Mouse (Mus musculus): Measurements from ENCODE around the gene Cbln1. TPM values are rescaled to one million over a fixed set of nuclear protein-coding genes. Genes with fewer than 3 reads are reported as not detected.

Cbln1 gene
- 0.14 TPM in 1 of 2 replicates, not detected in the other for polyA plus RNA-seq (2015; fragmentation: Nextera tagmentation; extraction: Ambion mirVana)

GRCm38 (mm10) chr8:87472271-87473236, at the start of gene Cbln1:
Gene Cbln1 (minus strand): TSS chr8:87472609.
- ATAC-seq (ENCODE audit: borderline replicate concordance, extremely low read depth, low FRiP score, low TSS enrichment), result peak; percentile 96
- peak within 1 kb of the TSS; percentile 96 for H3K4me2 ChIP-seq
- H3K36me3 ChIP-seq, result no peaks in the 10 kb centered on the region
- H3K4me3 ChIP-seq, result peak within 1 kb of the TSS; percentile 50
- H3K27me3 ChIP-seq, result peaks cover 94% of the 10 kb centered on the region
- WGBS, result under 1% methylated on average over 101 of the region's 122 CpGs
- H3K27ac ChIP-seq, result no peak within 1 kb of the TSS
- no peaks in the 10 kb centered on the region for H3K9me3 ChIP-seq
- H3K9ac ChIP-seq, result 0 out of 2 replicates have a peak within 1 kb of the TSS, but pooled peaks have one; percentile 3
- H3K4me1 ChIP-seq, result peaks cover 39% of the 10 kb centered on the region

- H3K9ac ChIP-seq, result no peak overlapping the region
- H3K36me3 ChIP-seq, result no peaks in the 10 kb centered on the region
- no peaks in the 10 kb centered on the region for H3K27me3 ChIP-seq
- WGBS, result 94% methylated on average over 3 of the region's 3 CpGs
- no peak overlapping the region for H3K27ac ChIP-seq
- no peak overlapping the region for H3K4me3 ChIP-seq
- no peak overlapping the region for H3K4me2 ChIP-seq
- no peaks in the 10 kb centered on the region for H3K9me3 ChIP-seq
- no peaks in the 10 kb centered on the region for H3K4me1 ChIP-seq
- no peak for ATAC-seq (ENCODE audit: borderline replicate concordance, extremely low read depth, low FRiP score, low TSS enrichment)
Observed at GRCm38 (mm10) chr8:87517132-87517531, 44.7 kb upstream of the Cbln1 start.

GRCm38 (mm10) chr8:87513796-87514195, 41.4 kb upstream of the Cbln1 start:
- Histone ChIP-seq H3K4me3 (no peak overlapping the region), H3K9me3 (no peaks in the 10 kb centered on the region), H3K36me3 (no peaks in the 10 kb centered on the region), H3K27ac (no peak overlapping the region), H3K4me1 (no peaks in the 10 kb centered on the region), H3K4me2 (no peak overlapping the region), H3K27me3 (no peaks in the 10 kb centered on the region), H3K9ac (no peak overlapping the region)
- ATAC-seq (ENCODE audit: borderline replicate concordance, extremely low read depth, low FRiP score, low TSS enrichment), result no peak
- WGBS, result 84% methylated on average over 5 of the region's 5 CpGs

- no peak for ATAC-seq (ENCODE audit: borderline replicate concordance, extremely low read depth, low FRiP score, low TSS enrichment)
- Histone ChIP-seq H3K36me3 (no peaks in the 10 kb centered on the region), H3K27me3 (no peaks in the 10 kb centered on the region), H3K9ac (no peak overlapping the region), H3K4me1 (no peaks in the 10 kb centered on the region), H3K27ac (no peak overlapping the region), H3K4me2 (no peak overlapping the region), H3K9me3 (no peaks in the 10 kb centered on the region), H3K4me3 (no peak overlapping the region)
- 73% methylated on average over 3 of the region's 3 CpGs for WGBS
Observed at GRCm38 (mm10) chr8:87513350-87513749, 40.9 kb upstream of the Cbln1 start.

- Histone ChIP-seq H3K27ac (no peak overlapping the region), H3K4me1 (no peaks in the 10 kb centered on the region), H3K36me3 (no peaks in the 10 kb centered on the region), H3K4me3 (no peak overlapping the region), H3K4me2 (no peak overlapping the region), H3K9ac (no peak overlapping the region), H3K27me3 (no peaks in the 10 kb centered on the region), H3K9me3 (no peaks in the 10 kb centered on the region)
- no peak for ATAC-seq (ENCODE audit: borderline replicate concordance, extremely low read depth, low FRiP score, low TSS enrichment)
- 80% methylated on average over 6 of the region's 6 CpGs for WGBS
Observed at GRCm38 (mm10) chr8:87512636-87513035, 40.2 kb upstream of the Cbln1 start.

GRCm38 (mm10) chr8:87507046-87507445, 34.6 kb upstream of the Cbln1 start:
- WGBS, result 32% methylated on average over 9 of the region's 9 CpGs
- Histone ChIP-seq H3K27ac (no peak overlapping the region), H3K4me3 (no peak overlapping the region), H3K4me2 (no peak overlapping the region), H3K9me3 (no peaks in the 10 kb centered on the region), H3K36me3 (no peaks in the 10 kb centered on the region), H3K9ac (no peak overlapping the region), H3K4me1 (no peaks in the 10 kb centered on the region), H3K27me3 (no peaks in the 10 kb centered on the region)
- ATAC-seq (ENCODE audit: borderline replicate concordance, extremely low read depth, low FRiP score, low TSS enrichment), result no peak

- Histone ChIP-seq H3K36me3 (no peaks in the 10 kb centered on the region), H3K9ac (no peak overlapping the region), H3K27ac (no peak overlapping the region), H3K4me1 (no peaks in the 10 kb centered on the region), H3K4me2 (no peak overlapping the region), H3K9me3 (no peaks in the 10 kb centered on the region), H3K4me3 (no peak overlapping the region), H3K27me3 (no peaks in the 10 kb centered on the region)
- 63% methylated on average over 5 of the region's 5 CpGs for WGBS
- ATAC-seq (ENCODE audit: borderline replicate concordance, extremely low read depth, low FRiP score, low TSS enrichment), result no peak
Observed at GRCm38 (mm10) chr8:87504441-87504840, 32.0 kb upstream of the Cbln1 start.

GRCm38 (mm10) chr8:87502684-87503083, 30.3 kb upstream of the Cbln1 start:
- Histone ChIP-seq H3K9ac (no peak overlapping the region), H3K27me3 (no peaks in the 10 kb centered on the region), H3K4me3 (no peak overlapping the region), H3K36me3 (no peaks in the 10 kb centered on the region), H3K4me2 (no peak overlapping the region), H3K27ac (no peak overlapping the region), H3K9me3 (no peaks in the 10 kb centered on the region), H3K4me1 (no peaks in the 10 kb centered on the region)
- ATAC-seq (ENCODE audit: borderline replicate concordance, extremely low read depth, low FRiP score, low TSS enrichment), result no peak
- 63% methylated on average over 6 of the region's 6 CpGs for WGBS

- no peak overlapping the region for H3K4me2 ChIP-seq
Observed at GRCm38 (mm10) chr8:87497641-87498040, 25.2 kb upstream of the Cbln1 start.

GRCm38 (mm10) chr8:87496511-87496910, 24.1 kb upstream of the Cbln1 start:
- 90% methylated on average over 7 of the region's 7 CpGs for WGBS

More at GRCm38 (mm10) chr8:87497641-87498040, 25.2 kb upstream of the Cbln1 start:
- WGBS, result 55% methylated on average over 6 of the region's 6 CpGs
- no peak overlapping the region for H3K4me3 ChIP-seq
- ATAC-seq (ENCODE audit: borderline replicate concordance, extremely low read depth, low FRiP score, low TSS enrichment), result no peak
- no peak overlapping the region for H3K9ac ChIP-seq
- no peak overlapping the region for H3K27ac ChIP-seq
- no peaks in the 10 kb centered on the region for H3K27me3 ChIP-seq
- no peaks in the 10 kb centered on the region for H3K36me3 ChIP-seq
- H3K4me1 ChIP-seq, result 0 out of 2 replicates have a peak, but pooled peaks cover 3% of the 10 kb centered on the region
- H3K9me3 ChIP-seq, result no peaks in the 10 kb centered on the region

GRCm38 (mm10) chr8:87494862-87495261, 22.5 kb upstream of the Cbln1 start:
- Histone ChIP-seq H3K9me3 (no peaks in the 10 kb centered on the region), H3K27ac (no peak overlapping the region), H3K27me3 (no peaks in the 10 kb centered on the region), H3K4me2 (no peak overlapping the region), H3K4me3 (no peak overlapping the region), H3K36me3 (no peaks in the 10 kb centered on the region), H3K9ac (no peak overlapping the region), H3K4me1 (0 out of 2 replicates have a peak, but pooled peaks cover 3% of the 10 kb centered on the region)
- ATAC-seq (ENCODE audit: borderline replicate concordance, extremely low read depth, low FRiP score, low TSS enrichment), result no peak
- WGBS, result 50% methylated on average over 9 of the region's 9 CpGs

More at GRCm38 (mm10) chr8:87496511-87496910, 24.1 kb upstream of the Cbln1 start:
- no peaks in the 10 kb centered on the region for H3K9me3 ChIP-seq
- H3K9ac ChIP-seq, result no peak overlapping the region
- H3K4me2 ChIP-seq, result no peak overlapping the region
- no peak for ATAC-seq (ENCODE audit: borderline replicate concordance, extremely low read depth, low FRiP score, low TSS enrichment)
- no peak overlapping the region for H3K4me3 ChIP-seq
- no peaks in the 10 kb centered on the region for H3K27me3 ChIP-seq
- H3K36me3 ChIP-seq, result no peaks in the 10 kb centered on the region
- no peak overlapping the region for H3K27ac ChIP-seq
- H3K4me1 ChIP-seq, result 0 out of 2 replicates have a peak, but pooled peaks cover 3% of the 10 kb centered on the region

- Histone ChIP-seq H3K9me3 (no peaks in the 10 kb centered on the region), H3K4me3 (no peak overlapping the region), H3K27ac (no peak overlapping the region), H3K36me3 (no peaks in the 10 kb centered on the region), H3K4me2 (no peak overlapping the region), H3K9ac (no peak overlapping the region), H3K27me3 (no peaks in the 10 kb centered on the region), H3K4me1 (0 out of 2 replicates have a peak, but pooled peaks cover 3% of the 10 kb centered on the region)
- 63% methylated on average over 5 of the region's 5 CpGs for WGBS
- no peak for ATAC-seq (ENCODE audit: borderline replicate concordance, extremely low read depth, low FRiP score, low TSS enrichment)
Observed at GRCm38 (mm10) chr8:87489841-87490415, 17.5 kb upstream of the Cbln1 start.

All from lung, embryonic 15.5 days (tissue).